Mouse (Mus musculus): ENCODE data around the gene Aoc3. TPM values are rescaled to one million over a fixed set of nuclear protein-coding genes. Genes with fewer than 3 reads are reported as not detected.

The Aoc3 gene
- polyA plus RNA-seq, 2 experiments = 1.0 to 3.1 TPM

DNA sequence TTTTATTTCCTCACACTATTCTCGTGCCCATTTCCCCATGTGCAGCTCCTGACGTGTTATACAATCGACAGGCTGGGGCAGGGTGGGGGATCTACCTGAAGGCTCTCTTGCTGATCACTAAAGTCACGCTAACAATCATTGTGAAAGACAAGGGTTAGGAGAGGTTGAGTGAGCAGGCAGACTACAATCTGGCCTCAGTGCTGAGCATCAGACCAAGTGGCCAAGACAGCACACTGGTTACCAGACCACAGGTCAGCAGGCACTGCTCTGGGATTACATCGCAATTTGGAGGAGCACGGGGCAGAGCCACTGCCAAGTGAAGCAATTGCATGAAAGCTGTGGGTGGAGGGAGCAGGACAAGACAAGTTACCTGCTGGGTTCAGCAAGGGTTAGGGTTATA, 48.5 kb downstream of the Aoc3 start:
- Histone ChIP-seq H3K36me3 (ENCODE audit: control insufficient read depth, insufficient read depth, low read length) (no peaks in the 10 kb centered on the region), H3K4me3 (replicated peaks; ENCODE audit: low read length) (no peak overlapping the region), H3K9ac (ENCODE audit: low read depth, low read length, severe bottlenecking) (no peak overlapping the region), H3K27ac (replicated peaks; ENCODE audit: low read depth, low read length) (no peak overlapping the region), H3K4me2 (replicated peaks; ENCODE audit: low read depth, low read length, severe bottlenecking) (no peak overlapping the region), H3K27me3 (ENCODE audit: control insufficient read depth, insufficient read depth, low read length) (no peaks in the 10 kb centered on the region), H3K9me3 (ENCODE audit: control insufficient read depth, low read length) (no peaks in the 10 kb centered on the region), H3K4me1 (ENCODE audit: control insufficient read depth, insufficient read depth, low read length) (no peaks in the 10 kb centered on the region)
- ATAC-seq (ENCODE audit: low FRiP score, low read depth) = no peak
- WGBS = 75% methylated on average over 6 of the region's 6 CpGs
- no peak for DNase-seq (ENCODE audit: low spot score)
- TF ChIP-seq POLR2A (IDR thresholded peaks at IDR 0.05; ENCODE audit: borderline replicate concordance, extremely low read depth, insufficient read depth, insufficient read length) = no peak

DNA sequence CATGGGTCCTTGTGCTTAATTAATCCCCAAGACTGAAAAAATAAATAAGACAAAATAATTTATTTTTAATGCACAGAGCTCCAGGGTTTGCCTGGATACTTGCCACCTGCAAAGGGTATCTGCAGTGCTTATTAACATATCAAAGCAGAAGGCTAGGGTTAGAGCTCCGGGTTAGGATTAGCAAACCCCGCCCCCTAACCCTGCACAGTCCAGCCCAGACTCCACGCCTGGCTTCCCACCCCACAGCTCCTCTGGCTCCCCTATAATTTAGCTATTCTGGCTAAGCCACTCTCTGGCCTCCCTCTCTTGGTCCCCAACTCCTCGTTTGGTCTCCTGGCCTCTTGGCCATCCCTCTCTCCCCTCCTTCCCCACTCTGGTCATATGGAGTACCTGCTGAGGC, 51.4 kb downstream of the Aoc3 start:
- H3K4me2 ChIP-seq (replicated peaks; ENCODE audit: low read depth, low read length, severe bottlenecking) = no peak overlapping the region
- H3K4me1 ChIP-seq (ENCODE audit: control insufficient read depth, insufficient read depth, low read length) = no peaks in the 10 kb centered on the region
- H3K9me3 ChIP-seq (ENCODE audit: control insufficient read depth, low read length) = no peaks in the 10 kb centered on the region
- ATAC-seq (ENCODE audit: low FRiP score, low read depth) (no peak), DNase-seq (ENCODE audit: low spot score) (no peak)
- no peaks in the 10 kb centered on the region for H3K36me3 ChIP-seq (ENCODE audit: control insufficient read depth, insufficient read depth, low read length)
- H3K4me3 ChIP-seq (replicated peaks; ENCODE audit: low read length) = no peak overlapping the region
- H3K27me3 ChIP-seq (ENCODE audit: control insufficient read depth, insufficient read depth, low read length) = no peaks in the 10 kb centered on the region
- H3K9ac ChIP-seq (ENCODE audit: low read depth, low read length, severe bottlenecking) = no peak overlapping the region
- H3K27ac ChIP-seq (replicated peaks; ENCODE audit: low read depth, low read length) = no peak overlapping the region
- 17% methylated on average over 4 of the region's 4 CpGs for WGBS
- no peak for TF ChIP-seq POLR2A (IDR thresholded peaks at IDR 0.05; ENCODE audit: borderline replicate concordance, extremely low read depth, insufficient read depth, insufficient read length)

Small RNA genes within 50 kb of the gene (microRNA-seq; reads per million reads assigned to microRNA genes)
- not detected for gene Gm25593

Other genes with a start within 250 kb of the Aoc3 start
- gene Coasy, start 248.0 kb upstream of the Aoc3 start, polyA plus RNA-seq (2012; rRNA removed) = 49.1 and 64.3 TPM in 2 replicates
- 41.9 and 43.3 TPM in 2 replicates for gene Coasy, start 248.0 kb upstream of the Aoc3 start, polyA plus RNA-seq (2014; fragmentation: Nextera tagmentation; extraction: Ambion mirVana)
- 40.2 and 61.6 TPM in 2 replicates for gene Mlx, start 243.3 kb upstream of the Aoc3 start, polyA plus RNA-seq (2012; rRNA removed)
- 42.4 and 44.4 TPM in 2 replicates for gene Mlx, start 243.3 kb upstream of the Aoc3 start, polyA plus RNA-seq (2014; fragmentation: Nextera tagmentation; extraction: Ambion mirVana)
- 15.7 and 24.3 TPM in 2 replicates for gene Psmc3ip, start 235.2 kb upstream of the Aoc3 start, polyA plus RNA-seq (2012; rRNA removed)
- 32.9 and 36.5 TPM in 2 replicates for gene Psmc3ip, start 235.2 kb upstream of the Aoc3 start, polyA plus RNA-seq (2014; fragmentation: Nextera tagmentation; extraction: Ambion mirVana)
- gene Retreg3, start 210.7 kb upstream of the Aoc3 start, polyA plus RNA-seq (2012; rRNA removed) = 53.6 and 65.4 TPM in 2 replicates
- 11.3 and 12.7 TPM in 2 replicates for gene Retreg3, start 210.7 kb upstream of the Aoc3 start, polyA plus RNA-seq (2014; fragmentation: Nextera tagmentation; extraction: Ambion mirVana)
- gene Tubg1, start 210.7 kb upstream of the Aoc3 start, polyA plus RNA-seq (2012; rRNA removed) = 32.4 and 36.8 TPM in 2 replicates
- 52.5 and 52.7 TPM in 2 replicates for gene Tubg1, start 210.7 kb upstream of the Aoc3 start, polyA plus RNA-seq (2014; fragmentation: Nextera tagmentation; extraction: Ambion mirVana)
- gene Tubg2, start 174.7 kb upstream of the Aoc3 start, polyA plus RNA-seq (2012; rRNA removed) = 6.2 and 7.3 TPM in 2 replicates
- 7.1 and 8.0 TPM in 2 replicates for gene Tubg2, start 174.7 kb upstream of the Aoc3 start, polyA plus RNA-seq (2014; fragmentation: Nextera tagmentation; extraction: Ambion mirVana)
- gene Cntnap1, start 160.1 kb upstream of the Aoc3 start, polyA plus RNA-seq (2012; rRNA removed) = 1.5 and 2.1 TPM in 2 replicates
- gene Cntnap1, start 160.1 kb upstream of the Aoc3 start, polyA plus RNA-seq (2014; fragmentation: Nextera tagmentation; extraction: Ambion mirVana) = 0.56 and 0.64 TPM in 2 replicates
- 17.4 and 20.6 TPM in 2 replicates for gene Plekhh3, start 159.3 kb upstream of the Aoc3 start, polyA plus RNA-seq (2012; rRNA removed)
- gene Plekhh3, start 159.3 kb upstream of the Aoc3 start, polyA plus RNA-seq (2014; fragmentation: Nextera tagmentation; extraction: Ambion mirVana) = 19.6 and 20.5 TPM in 2 replicates
- gene Ccr10, start 155.2 kb upstream of the Aoc3 start, polyA plus RNA-seq (2012; rRNA removed) = 0.09 and 0.17 TPM in 2 replicates
- gene Ccr10, start 155.2 kb upstream of the Aoc3 start, polyA plus RNA-seq (2014; fragmentation: Nextera tagmentation; extraction: Ambion mirVana) = 0.11 and 0.41 TPM in 2 replicates
- 28.3 and 28.4 TPM in 2 replicates for gene Ezh1, start 104.1 kb upstream of the Aoc3 start, polyA plus RNA-seq (2012; rRNA removed)
- gene Ezh1, start 104.1 kb upstream of the Aoc3 start, polyA plus RNA-seq (2014; fragmentation: Nextera tagmentation; extraction: Ambion mirVana) = 14.4 and 17.0 TPM in 2 replicates
- 89.4 and 108 TPM in 2 replicates for gene Ramp2, start 84.6 kb upstream of the Aoc3 start, polyA plus RNA-seq (2012; rRNA removed)
- 98.9 and 104 TPM in 2 replicates for gene Ramp2, start 84.6 kb upstream of the Aoc3 start, polyA plus RNA-seq (2014; fragmentation: Nextera tagmentation; extraction: Ambion mirVana)
- gene Vps25, start 76.9 kb upstream of the Aoc3 start, polyA plus RNA-seq (2012; rRNA removed) = 70.3 and 71.7 TPM in 2 replicates
- gene Vps25, start 76.9 kb upstream of the Aoc3 start, polyA plus RNA-seq (2014; fragmentation: Nextera tagmentation; extraction: Ambion mirVana) = 120 and 124 TPM in 2 replicates
- 14.9 and 18.4 TPM in 2 replicates for gene Wnk4, start 70.0 kb upstream of the Aoc3 start, polyA plus RNA-seq (2012; rRNA removed)
- 9.9 and 10.7 TPM in 2 replicates for gene Wnk4, start 70.0 kb upstream of the Aoc3 start, polyA plus RNA-seq (2014; fragmentation: Nextera tagmentation; extraction: Ambion mirVana)
- gene Cntd1, start 51.6 kb upstream of the Aoc3 start, polyA plus RNA-seq (2012; rRNA removed) = 1.1 and 1.6 TPM in 2 replicates
- 0.61 and 0.93 TPM in 2 replicates for gene Cntd1, start 51.6 kb upstream of the Aoc3 start, polyA plus RNA-seq (2014; fragmentation: Nextera tagmentation; extraction: Ambion mirVana)
- gene Coa3, start 51.5 kb upstream of the Aoc3 start, polyA plus RNA-seq (2012; rRNA removed) = 110 and 183 TPM in 2 replicates
- 182 and 187 TPM in 2 replicates for gene Coa3, start 51.5 kb upstream of the Aoc3 start, polyA plus RNA-seq (2014; fragmentation: Nextera tagmentation; extraction: Ambion mirVana)
- gene Becn1, start 28.3 kb upstream of the Aoc3 start, polyA plus RNA-seq (2012; rRNA removed) = 86.5 and 100 TPM in 2 replicates
- gene Becn1, start 28.3 kb upstream of the Aoc3 start, polyA plus RNA-seq (2014; fragmentation: Nextera tagmentation; extraction: Ambion mirVana) = 118 and 135 TPM in 2 replicates
- gene Psme3, start 14.4 kb upstream of the Aoc3 start, polyA plus RNA-seq (2012; rRNA removed) = 128 and 142 TPM in 2 replicates
- gene Psme3, start 14.4 kb upstream of the Aoc3 start, polyA plus RNA-seq (2014; fragmentation: Nextera tagmentation; extraction: Ambion mirVana) = 105 TPM in 2 replicates
- 6.2 and 8.2 TPM in 2 replicates for gene Aoc2, start 5.5 kb upstream of the Aoc3 start, polyA plus RNA-seq (2012; rRNA removed)
- gene Aoc2, start 5.5 kb upstream of the Aoc3 start, polyA plus RNA-seq (2014; fragmentation: Nextera tagmentation; extraction: Ambion mirVana) = 0.84 and 0.86 TPM in 2 replicates
- gene G6pc, start 37.0 kb downstream of the Aoc3 start, polyA plus RNA-seq (2012; rRNA removed) = not detected in 2 replicates
- gene G6pc, start 37.0 kb downstream of the Aoc3 start, polyA plus RNA-seq (2014; fragmentation: Nextera tagmentation; extraction: Ambion mirVana) = not detected in 2 replicates
- gene Aarsd1, start 87.0 kb downstream of the Aoc3 start, polyA plus RNA-seq (2012; rRNA removed) = 39.3 and 41.1 TPM in 2 replicates
- gene Aarsd1, start 87.0 kb downstream of the Aoc3 start, polyA plus RNA-seq (2014; fragmentation: Nextera tagmentation; extraction: Ambion mirVana) = 62.8 and 63.2 TPM in 2 replicates
- 1.3 and 4.2 TPM in 2 replicates for gene Gm27029, start 94.2 kb downstream of the Aoc3 start, polyA plus RNA-seq (2012; rRNA removed)
- gene Gm27029, start 94.2 kb downstream of the Aoc3 start, polyA plus RNA-seq (2014; fragmentation: Nextera tagmentation; extraction: Ambion mirVana) = 11.8 and 12.1 TPM in 2 replicates
- 19.3 and 20.6 TPM in 2 replicates for gene Rundc1, start 94.5 kb downstream of the Aoc3 start, polyA plus RNA-seq (2012; rRNA removed)
- 17.6 and 17.8 TPM in 2 replicates for gene Rundc1, start 94.5 kb downstream of the Aoc3 start, polyA plus RNA-seq (2014; fragmentation: Nextera tagmentation; extraction: Ambion mirVana)
- gene Ptges3l, start 94.7 kb downstream of the Aoc3 start, polyA plus RNA-seq (2012; rRNA removed) = 23.7 and 27.5 TPM in 2 replicates
- gene Ptges3l, start 94.7 kb downstream of the Aoc3 start, polyA plus RNA-seq (2014; fragmentation: Nextera tagmentation; extraction: Ambion mirVana) = 13.9 and 20.5 TPM in 2 replicates
- 1,216 and 1,303 TPM in 2 replicates for gene Rpl27, start 111.7 kb downstream of the Aoc3 start, polyA plus RNA-seq (2012; rRNA removed)
- 384 and 422 TPM in 2 replicates for gene Rpl27, start 111.7 kb downstream of the Aoc3 start, polyA plus RNA-seq (2014; fragmentation: Nextera tagmentation; extraction: Ambion mirVana)
- 13.1 and 15.2 TPM in 2 replicates for gene Ifi35, start 117.8 kb downstream of the Aoc3 start, polyA plus RNA-seq (2012; rRNA removed)
- gene Ifi35, start 117.8 kb downstream of the Aoc3 start, polyA plus RNA-seq (2014; fragmentation: Nextera tagmentation; extraction: Ambion mirVana) = 16.1 and 16.7 TPM in 2 replicates
- gene Rnd2, start 134.4 kb downstream of the Aoc3 start, polyA plus RNA-seq (2012; rRNA removed) = 20.7 and 21.8 TPM in 2 replicates
- gene Rnd2, start 134.4 kb downstream of the Aoc3 start, polyA plus RNA-seq (2014; fragmentation: Nextera tagmentation; extraction: Ambion mirVana) = 8.4 and 10.4 TPM in 2 replicates
- gene Vat1, start 135.6 kb downstream of the Aoc3 start, polyA plus RNA-seq (2012; rRNA removed) = 88.0 and 96.1 TPM in 2 replicates
- gene Vat1, start 135.6 kb downstream of the Aoc3 start, polyA plus RNA-seq (2014; fragmentation: Nextera tagmentation; extraction: Ambion mirVana) = 56.1 and 63.3 TPM in 2 replicates
- 8.7 and 9.9 TPM in 2 replicates for gene Brca1, start 221.3 kb downstream of the Aoc3 start, polyA plus RNA-seq (2012; rRNA removed)
- 10.7 and 11.6 TPM in 2 replicates for gene Brca1, start 221.3 kb downstream of the Aoc3 start, polyA plus RNA-seq (2014; fragmentation: Nextera tagmentation; extraction: Ambion mirVana)
- gene Nbr1, start 221.5 kb downstream of the Aoc3 start, polyA plus RNA-seq (2012; rRNA removed) = 82.7 and 93.1 TPM in 2 replicates
- gene Nbr1, start 221.5 kb downstream of the Aoc3 start, polyA plus RNA-seq (2014; fragmentation: Nextera tagmentation; extraction: Ambion mirVana) = 62.8 and 71.3 TPM in 2 replicates